In the genomic region with DNA sequence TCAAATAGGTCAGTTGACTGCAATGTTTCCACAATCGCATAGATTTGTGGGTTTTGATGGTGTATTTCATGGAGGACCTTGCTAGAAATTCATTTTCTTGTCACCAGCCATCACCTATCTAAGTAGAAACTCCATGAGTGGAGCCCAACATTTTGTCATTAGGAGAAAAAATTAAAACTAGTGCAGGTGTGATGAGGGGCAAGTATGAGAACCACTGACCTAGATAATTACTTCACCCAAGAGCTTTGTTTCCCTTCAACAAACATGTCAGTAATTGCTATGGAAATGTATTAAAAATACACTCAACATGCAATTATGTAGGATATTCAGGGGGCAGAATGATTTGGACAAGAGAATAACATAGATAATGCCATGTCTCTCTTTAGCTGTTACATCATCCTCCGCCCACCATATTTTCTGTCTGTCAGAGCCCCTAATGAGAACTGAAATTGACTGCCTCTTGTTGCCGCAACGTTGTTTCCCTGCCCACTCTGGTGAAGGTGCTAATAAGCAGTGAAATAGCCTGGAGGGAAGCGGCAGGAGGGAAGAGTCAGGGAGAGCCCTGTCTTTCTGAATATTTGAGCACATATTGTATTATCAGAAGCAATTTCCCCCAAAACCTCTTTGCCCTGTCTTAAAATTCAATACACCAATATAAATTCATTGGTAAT, we compare ENCODE assay signal across 26 mouse cellular contexts.
DNase-seq lines count a peak whose midpoint lies in the region; ATAC-seq and TF ChIP-seq lines count a peak whose summit lies in the region.
"Had no signal": no experiment of that assay in that cellular context is flagged by ENCODE, and none has a peak within 500 bp of the region (broad histone marks: within the 10 kb centered on the region; RNA-seq: fewer than 3 reads in every experiment).

No protein-coding gene starts in this region.

- no peaks in the 10 kb centered on the region for H3K27me3 ChIP-seq in midbrain, embryonic 13.5 days
- no peaks in the 10 kb centered on the region for H3K27me3 ChIP-seq in midbrain, embryonic 11.5 days (ENCODE audit: control insufficient read depth, insufficient read depth, low read length)
- H3K27me3 ChIP-seq in forebrain, embryonic 12.5 days = no peaks in the 10 kb centered on the region
- H3K27me3 ChIP-seq in forebrain, postnatal 0 days (ENCODE audit: insufficient read depth, low read length) = no peaks in the 10 kb centered on the region
- H3K27me3 ChIP-seq: embryonic facial prominence, embryonic 15.5 days; heart, embryonic 12.5 days; hindbrain, embryonic 13.5 days; limb, embryonic 12.5 days; liver, embryonic 15.5 days; lung, embryonic 15.5 days; neural tube, embryonic 13.5 days had no signal

- no peak overlapping the region for H3K4me3 ChIP-seq in midbrain, embryonic 13.5 days (replicated peaks)
- H3K4me3 ChIP-seq in midbrain, embryonic 11.5 days (ENCODE audit: low read depth, low read length) = no peak overlapping the region
- no peak overlapping the region for H3K4me3 ChIP-seq in forebrain, embryonic 12.5 days (replicated peaks)
- no peak overlapping the region for H3K4me3 ChIP-seq in forebrain, postnatal 0 days (ENCODE audit: low read depth, low read length)
- H3K4me3 ChIP-seq: embryonic facial prominence, embryonic 10.5 days; embryonic facial prominence, embryonic 15.5 days; heart, adult 2 months; heart, embryonic 12.5 days; hindbrain, embryonic 13.5 days; left cerebral cortex, adult 2 months; limb, embryonic 12.5 days; liver, embryonic 15.5 days; lung, embryonic 15.5 days; neural tube, embryonic 13.5 days had no signal

- H3K36me3 ChIP-seq in midbrain, embryonic 13.5 days = no peaks in the 10 kb centered on the region
- no peaks in the 10 kb centered on the region for H3K36me3 ChIP-seq in midbrain, embryonic 11.5 days (ENCODE audit: control insufficient read depth, insufficient read depth, low read length)
- no peaks in the 10 kb centered on the region for H3K36me3 ChIP-seq in forebrain, embryonic 12.5 days (replicated peaks)
- H3K36me3 ChIP-seq in forebrain, postnatal 0 days (ENCODE audit: insufficient read depth) = no peaks in the 10 kb centered on the region
- H3K36me3 ChIP-seq: embryonic facial prominence, embryonic 10.5 days; embryonic facial prominence, embryonic 15.5 days; heart, embryonic 12.5 days; hindbrain, embryonic 13.5 days; limb, embryonic 12.5 days; liver, embryonic 15.5 days; lung, embryonic 15.5 days; neural tube, embryonic 13.5 days had no signal

- 65% methylated on average over 5 of the region's 5 CpGs for WGBS in midbrain, embryonic 13.5 days
- WGBS in midbrain, embryonic 11.5 days = 68% methylated on average over 5 of the region's 5 CpGs
- WGBS in forebrain, embryonic 12.5 days = 42% methylated on average over 5 of the region's 5 CpGs
- 40% methylated on average over 5 of the region's 5 CpGs for WGBS in forebrain, postnatal 0 days

- no peak overlapping the region for H3K4me2 ChIP-seq in midbrain, embryonic 13.5 days (replicated peaks)
- H3K4me2 ChIP-seq in midbrain, embryonic 11.5 days = no peak overlapping the region
- H3K4me2 ChIP-seq in forebrain, embryonic 12.5 days = no peak overlapping the region
- H3K4me2 ChIP-seq in forebrain, postnatal 0 days (ENCODE audit: low read depth) = no peak overlapping the region
- H3K4me2 ChIP-seq: embryonic facial prominence, embryonic 15.5 days; heart, embryonic 12.5 days; hindbrain, embryonic 13.5 days; limb, embryonic 12.5 days; liver, embryonic 15.5 days; lung, embryonic 15.5 days; neural tube, embryonic 13.5 days had no signal

- 0 out of 2 replicates have a peak, but pooled peaks cover 3% of the 10 kb centered on the region for H3K4me1 ChIP-seq in midbrain, embryonic 13.5 days (replicated peaks)
- H3K4me1 ChIP-seq in midbrain, embryonic 11.5 days (ENCODE audit: control insufficient read depth, insufficient read depth, low read length) = no peaks in the 10 kb centered on the region
- no peaks in the 10 kb centered on the region for H3K4me1 ChIP-seq in forebrain, embryonic 12.5 days
- no peaks in the 10 kb centered on the region for H3K4me1 ChIP-seq in forebrain, postnatal 0 days (ENCODE audit: insufficient read depth)
- H3K4me1 ChIP-seq: embryonic facial prominence, embryonic 10.5 days; embryonic facial prominence, embryonic 15.5 days; heart, embryonic 12.5 days; hindbrain, embryonic 13.5 days; limb, embryonic 12.5 days; liver, embryonic 15.5 days; lung, embryonic 15.5 days; neural tube, embryonic 13.5 days had no signal

- no peak for DNase-seq in midbrain, embryonic 11.5 days (ENCODE audit: low spot score, missing footprints)
- peak; percentile 6 for DNase-seq in forebrain, postnatal 0 days
- DNase-seq in retina, postnatal 1 day = peak; percentile 30
- DNase-seq in urinary bladder, postnatal 36 days (ENCODE audit: low spot score in 2 of 2) = no peak
- DNase-seq in right cerebral cortex, postnatal 14 days = no peak
- DNase-seq: adrenal gland, adult 8-10 months; cerebellum, adult 11 months; cerebellum, adult 9-10 months; heart, adult 2 months; heart, postnatal 4 days; kidney, adult 9 months; kidney, postnatal 14 days; spleen, adult 18-20 months; thymus, postnatal 14 days had no signal

- no peaks in the 10 kb centered on the region for H3K9me3 ChIP-seq in midbrain, embryonic 13.5 days
- no peaks in the 10 kb centered on the region for H3K9me3 ChIP-seq in midbrain, embryonic 11.5 days (ENCODE audit: control insufficient read depth, low read length)
- no peaks in the 10 kb centered on the region for H3K9me3 ChIP-seq in forebrain, embryonic 12.5 days
- H3K9me3 ChIP-seq in forebrain, postnatal 0 days (ENCODE audit: low read length) = no peaks in the 10 kb centered on the region
- H3K9me3 ChIP-seq: embryonic facial prominence, embryonic 10.5 days; embryonic facial prominence, embryonic 15.5 days; heart, embryonic 12.5 days; hindbrain, embryonic 13.5 days; limb, embryonic 12.5 days; liver, embryonic 15.5 days; lung, embryonic 15.5 days; neural tube, embryonic 13.5 days had no signal

- TF ChIP-seq CTCF in forebrain, postnatal 0 days (IDR thresholded peaks at IDR 0.05; ENCODE audit: low read depth) = no peak

- no peak overlapping the region for H3K9ac ChIP-seq in midbrain, embryonic 13.5 days (replicated peaks)
- H3K9ac ChIP-seq in midbrain, embryonic 11.5 days (ENCODE audit: low read length) = no peak overlapping the region
- H3K9ac ChIP-seq in forebrain, embryonic 12.5 days = no peak overlapping the region
- no peak overlapping the region for H3K9ac ChIP-seq in forebrain, postnatal 0 days
- H3K9ac ChIP-seq: embryonic facial prominence, embryonic 15.5 days; heart, embryonic 12.5 days; hindbrain, embryonic 13.5 days; limb, embryonic 12.5 days; liver, embryonic 15.5 days; lung, embryonic 15.5 days; neural tube, embryonic 13.5 days had no signal

- ATAC-seq in midbrain, embryonic 13.5 days = peak; percentile 65
- ATAC-seq in midbrain, embryonic 11.5 days (ENCODE audit: low FRiP score) = no peak
- ATAC-seq in forebrain, embryonic 12.5 days (ENCODE audit: low FRiP score) = peak; percentile 81
- no peak for ATAC-seq in forebrain, postnatal 0 days
- ATAC-seq: intestine, postnatal 0 days had no signal

- H3K27ac ChIP-seq in midbrain, embryonic 13.5 days = no peak overlapping the region
- no peak overlapping the region for H3K27ac ChIP-seq in midbrain, embryonic 11.5 days (ENCODE audit: low read depth, low read length)
- no peak overlapping the region for H3K27ac ChIP-seq in forebrain, embryonic 12.5 days
- no peak overlapping the region for H3K27ac ChIP-seq in forebrain, postnatal 0 days (ENCODE audit: low read depth, low read length)
- H3K27ac ChIP-seq: embryonic facial prominence, embryonic 10.5 days; embryonic facial prominence, embryonic 15.5 days; heart, adult 2 months; hindbrain, embryonic 13.5 days; left cerebral cortex, adult 2 months; limb, embryonic 12.5 days; liver, embryonic 15.5 days; lung, embryonic 15.5 days; neural tube, embryonic 13.5 days had no signal

Comparison
In these comparisons a context has a peak if more than half of its experiments do, and no peak if none do; other contexts are left out.
1. ATAC-seq: peak in midbrain, embryonic 13.5 days (single experiment) and forebrain, embryonic 12.5 days (single experiment); none in midbrain, embryonic 11.5 days (single experiment) and forebrain, postnatal 0 days (single experiment).
2. DNase-seq: peak in forebrain, postnatal 0 days (single experiment) and retina, postnatal 1 day (single experiment); none in midbrain, embryonic 11.5 days (single experiment), urinary bladder, postnatal 36 days (0 of 2) and right cerebral cortex, postnatal 14 days (single experiment).